Mouse (Mus musculus) limb, embryonic 15.5 days (tissue): ENCODE measurements at regions not wholly inside any gene's neighbourhood (a gene's known extent, or its start where the extent isn't known, plus 50 kb on each side); places are given as distances from the start of the nearest gene placed in this dataset.
A peak's percentile ranks its signal among the peaks of the same experiment; 100 is the strongest.

Experiments
- ATAC-seq: fragments of 200-750 bp; cut with Nextera tagmentation; 2 replicates; pipeline ENCODE4 v1.8.0; 2017; ENCODE audit warnings: low read depth, moderate TSS enrichment; ENCODE audit not compliant: insufficient number of reproducible peaks, low FRiP score, low TSS enrichment
- H3K27ac ChIP-seq: fragments of 300-500 bp; sonication (generic); 2 replicates; pipeline ENCODE4 v1.5.1; 2015; ENCODE audit warnings: moderate library complexity, mild to moderate bottlenecking, inconsistent platforms
- H3K27me3 ChIP-seq: fragments of 300-500 bp; sonication (generic); 2 replicates; pipeline ENCODE4 v1.6.1; 2015; ENCODE audit warnings: inconsistent platforms
- H3K36me3 ChIP-seq: fragments of 300-500 bp; sonication (generic); 2 replicates; pipeline ENCODE4 v1.6.1; 2015; ENCODE audit warnings: inconsistent platforms
- H3K4me1 ChIP-seq: fragments of 300-500 bp; sonication (generic); 2 replicates; pipeline ENCODE4 v1.6.1; 2015; ENCODE audit warnings: inconsistent platforms
- H3K4me2 ChIP-seq: fragments of 300-500 bp; sonication (generic); 2 replicates; pipeline ENCODE4 v1.6.1; 2015; ENCODE audit warnings: mild to moderate bottlenecking, inconsistent platforms
- H3K4me3 ChIP-seq: fragments of 300-500 bp; sonication (generic); 2 replicates; pipeline ENCODE4 v1.5.1; 2015; ENCODE audit warnings: mild to moderate bottlenecking, inconsistent platforms
- H3K9ac ChIP-seq: fragments of 300-500 bp; sonication (generic); 2 replicates; pipeline ENCODE4 v1.6.1; 2015; ENCODE audit warnings: inconsistent platforms
- H3K9me3 ChIP-seq: fragments of 300-500 bp; sonication (generic); 2 replicates; pipeline ENCODE4 v1.6.1; 2016; ENCODE audit warnings: inconsistent platforms
- WGBS: fragments of 180-500 bp; shearing (Covaris S2); methylation state at CpG from one replicate; pipeline ENCODE4 v1.1.7; 2015; 5-methylcytosine and 5-hydroxymethylcytosine counted together

GRCm38 (mm10) chr19:21053597-21054544 lies 99.9 kb upstream of the Tmc1 start:
- no peak overlapping the region for H3K27ac ChIP-seq
- H3K4me2 ChIP-seq, result no peak overlapping the region
- WGBS, result 70% methylated on average over 11 of the region's 11 CpGs
- H3K36me3 ChIP-seq, result no peaks in the 10 kb centered on the region
- no peak overlapping the region for H3K4me3 ChIP-seq
- no peaks in the 10 kb centered on the region for H3K27me3 ChIP-seq
- H3K9me3 ChIP-seq, result no peaks in the 10 kb centered on the region
- no peak for ATAC-seq
- peaks cover 7% of the 10 kb centered on the region; the same call in 1 of the 2 replicates for H3K4me1 ChIP-seq
- no peak overlapping the region for H3K9ac ChIP-seq

- Histone ChIP-seq H3K4me3 (no peak overlapping the region), H3K27me3 (no peaks in the 10 kb centered on the region), H3K9ac (no peak overlapping the region), H3K4me2 (no peak overlapping the region), H3K27ac (no peak overlapping the region), H3K36me3 (no peaks in the 10 kb centered on the region), H3K9me3 (no peaks in the 10 kb centered on the region), H3K4me1 (peaks cover 7% of the 10 kb centered on the region; the same call in 1 of the 2 replicates)
- WGBS, result 90% methylated on average over 3 of the region's 3 CpGs
- ATAC-seq, result no peak
Observed at GRCm38 (mm10) chr19:21052771-21053170, 98.8 kb upstream of the Tmc1 start.

DNA sequence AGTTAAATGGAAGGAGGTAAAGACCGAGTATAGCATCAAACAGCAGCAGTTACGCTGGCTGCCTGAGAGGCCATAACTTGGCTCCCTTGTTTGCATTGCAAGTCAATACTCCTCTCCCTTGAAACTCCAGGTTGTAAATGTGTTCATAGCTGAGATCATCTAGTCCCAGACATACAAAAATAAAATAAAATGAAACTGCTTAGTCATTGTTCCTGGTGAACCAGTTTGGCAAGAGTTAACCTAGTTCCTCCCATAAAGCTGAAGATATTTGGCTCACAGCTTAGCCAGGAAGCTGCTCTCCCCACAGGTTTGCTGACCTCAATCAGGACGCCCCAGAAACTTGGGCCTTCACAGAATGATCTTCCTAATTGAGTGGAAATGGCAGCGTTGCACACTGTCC lies 97.9 kb upstream of the Tmc1 start:
- H3K9ac ChIP-seq, result no peak overlapping the region
- H3K27me3 ChIP-seq, result no peaks in the 10 kb centered on the region
- ATAC-seq, result no peak
- no peaks in the 10 kb centered on the region for H3K36me3 ChIP-seq
- WGBS, result 57% methylated on average over 4 of the region's 4 CpGs
- no peak overlapping the region for H3K4me2 ChIP-seq
- H3K27ac ChIP-seq, result 0 out of 2 replicates have a peak overlapping the region, but pooled peaks have one; percentile 22
- H3K4me1 ChIP-seq, result peaks cover 7% of the 10 kb centered on the region; the same call in 1 of the 2 replicates
- H3K4me3 ChIP-seq, result no peak overlapping the region
- H3K9me3 ChIP-seq, result no peaks in the 10 kb centered on the region

GRCm38 (mm10) chr19:21050994-21051721 lies 97.2 kb upstream of the Tmc1 start:
- 63% methylated on average over 9 of the region's 9 CpGs for WGBS

GRCm38 (mm10) chr19:21049301-21049700 lies 95.3 kb upstream of the Tmc1 start:
- Histone ChIP-seq H3K27ac (no peak overlapping the region), H3K27me3 (no peaks in the 10 kb centered on the region), H3K36me3 (no peaks in the 10 kb centered on the region), H3K4me2 (no peak overlapping the region), H3K4me3 (no peak overlapping the region), H3K9me3 (no peaks in the 10 kb centered on the region), H3K9ac (no peak overlapping the region), H3K4me1 (peaks cover 7% of the 10 kb centered on the region; the same call in 1 of the 2 replicates)
- no peak for ATAC-seq

More at GRCm38 (mm10) chr19:21050994-21051721, 97.2 kb upstream of the Tmc1 start:
- H3K27ac ChIP-seq, result 0 out of 2 replicates have a peak overlapping the region, but pooled peaks have one; percentile 22
- H3K4me3 ChIP-seq, result no peak overlapping the region
- no peak overlapping the region for H3K9ac ChIP-seq
- H3K36me3 ChIP-seq, result no peaks in the 10 kb centered on the region
- no peak for ATAC-seq
- no peaks in the 10 kb centered on the region for H3K27me3 ChIP-seq
- no peak overlapping the region for H3K4me2 ChIP-seq
- no peaks in the 10 kb centered on the region for H3K9me3 ChIP-seq
- H3K4me1 ChIP-seq, result peaks cover 7% of the 10 kb centered on the region; the same call in 1 of the 2 replicates

DNA sequence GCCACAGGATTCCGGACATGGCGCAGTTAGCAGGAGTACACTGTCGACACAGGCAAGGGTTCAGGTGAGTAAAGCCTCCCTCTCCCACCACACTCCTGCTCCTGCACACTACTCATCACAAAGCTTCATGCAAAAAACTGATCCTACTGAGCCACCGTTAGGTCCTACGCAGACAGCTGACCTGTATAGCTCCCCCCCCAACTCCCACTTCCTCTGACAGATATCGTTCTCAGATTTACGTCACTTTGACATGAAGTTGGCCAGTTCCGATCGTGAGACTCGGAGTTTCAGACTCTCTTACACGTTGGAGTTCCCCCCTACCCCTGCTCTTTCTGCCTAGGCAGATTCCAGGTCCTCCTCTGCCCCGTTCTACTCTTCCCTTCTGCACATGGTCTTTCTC lies 91.6 kb upstream of the Tmc1 start:
- H3K9me3 ChIP-seq, result no peaks in the 10 kb centered on the region
- H3K4me1 ChIP-seq, result no peaks in the 10 kb centered on the region
- WGBS, result 79% methylated on average over 12 of the region's 12 CpGs

DNA sequence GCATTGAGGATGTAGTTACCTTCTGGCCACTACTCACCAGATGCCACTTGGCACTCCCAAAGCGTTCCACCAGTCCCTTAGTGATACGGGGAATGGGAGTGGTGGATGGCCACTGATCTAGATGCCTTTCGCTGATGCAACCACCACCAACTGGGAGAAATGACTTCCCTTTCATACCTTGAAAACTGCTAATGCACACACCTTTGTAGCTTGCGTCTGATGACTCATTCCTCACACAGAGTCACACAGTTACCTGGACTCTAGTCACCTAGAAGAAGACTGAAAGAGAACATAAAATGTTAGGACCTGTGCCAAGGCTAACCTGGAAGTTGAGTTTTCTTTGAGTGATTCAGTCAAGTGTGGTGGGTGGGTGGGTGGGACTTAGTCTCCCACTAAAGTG lies 90.0 kb upstream of the Tmc1 start:
- Histone ChIP-seq H3K9ac (no peak overlapping the region), H3K36me3 (no peaks in the 10 kb centered on the region), H3K4me1 (no peaks in the 10 kb centered on the region), H3K4me3 (no peak overlapping the region), H3K4me2 (no peak overlapping the region), H3K27ac (no peak overlapping the region), H3K9me3 (no peaks in the 10 kb centered on the region), H3K27me3 (no peaks in the 10 kb centered on the region)
- 87% methylated on average over 4 of the region's 4 CpGs for WGBS
- ATAC-seq, result no peak

More for the DNA sequence above, 91.6 kb upstream of the Tmc1 start:
- H3K36me3 ChIP-seq, result no peaks in the 10 kb centered on the region
- ATAC-seq, result no peak
- no peak overlapping the region for H3K4me3 ChIP-seq
- H3K4me2 ChIP-seq, result no peak overlapping the region
- H3K9ac ChIP-seq, result no peak overlapping the region
- no peaks in the 10 kb centered on the region for H3K27me3 ChIP-seq
- no peak overlapping the region for H3K27ac ChIP-seq

DNA sequence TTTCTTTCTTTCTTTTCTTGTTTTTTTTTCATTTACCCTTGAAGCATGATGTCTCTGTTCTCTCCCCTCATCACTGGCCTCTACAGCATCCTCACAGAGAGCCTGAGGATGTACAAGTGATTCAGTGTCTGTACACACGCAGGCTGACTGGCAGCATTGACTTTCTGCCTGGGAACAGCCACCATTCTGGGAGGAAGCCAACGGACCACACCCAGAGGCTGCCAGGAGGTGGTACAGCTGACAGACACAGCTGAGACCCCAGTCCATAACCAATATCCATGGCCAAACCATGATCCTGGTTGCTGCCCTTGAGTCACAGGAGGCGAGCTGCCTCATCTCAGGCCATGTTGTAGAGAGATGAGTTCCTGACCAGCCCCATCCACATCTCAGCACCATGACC lies 88.5 kb upstream of the Tmc1 start:
- ATAC-seq, result no peak
- H3K9ac ChIP-seq, result no peak overlapping the region

GRCm38 (mm10) chr19:21037448-21038077 lies 83.6 kb upstream of the Tmc1 start:
- Histone ChIP-seq H3K9me3 (no peaks in the 10 kb centered on the region), H3K9ac (no peak overlapping the region), H3K4me3 (no peak overlapping the region), H3K27ac (no peak overlapping the region), H3K27me3 (no peaks in the 10 kb centered on the region), H3K4me2 (no peak overlapping the region), H3K36me3 (no peaks in the 10 kb centered on the region), H3K4me1 (0 out of 2 replicates have a peak, but pooled peaks cover 5% of the 10 kb centered on the region)
- 46% methylated on average over 10 of the region's 10 CpGs for WGBS
- no peak for ATAC-seq

More for the DNA sequence above, 88.5 kb upstream of the Tmc1 start:
- no peaks in the 10 kb centered on the region for H3K9me3 ChIP-seq
- no peak overlapping the region for H3K4me2 ChIP-seq
- H3K36me3 ChIP-seq, result no peaks in the 10 kb centered on the region
- 77% methylated on average over 3 of the region's 3 CpGs for WGBS
- H3K27ac ChIP-seq, result no peak overlapping the region
- H3K4me3 ChIP-seq, result no peak overlapping the region
- no peaks in the 10 kb centered on the region for H3K4me1 ChIP-seq
- H3K27me3 ChIP-seq, result no peaks in the 10 kb centered on the region

GRCm38 (mm10) chr19:21036507-21037425 lies 82.8 kb upstream of the Tmc1 start:
- Histone ChIP-seq H3K27me3 (no peaks in the 10 kb centered on the region), H3K36me3 (no peaks in the 10 kb centered on the region), H3K4me2 (no peak overlapping the region), H3K9ac (no peak overlapping the region), H3K4me3 (no peak overlapping the region), H3K4me1 (0 out of 2 replicates have a peak, but pooled peaks cover 5% of the 10 kb centered on the region), H3K27ac (no peak overlapping the region), H3K9me3 (no peaks in the 10 kb centered on the region)
- 57% methylated on average over 14 of the region's 14 CpGs for WGBS
- ATAC-seq, result no peak

DNA sequence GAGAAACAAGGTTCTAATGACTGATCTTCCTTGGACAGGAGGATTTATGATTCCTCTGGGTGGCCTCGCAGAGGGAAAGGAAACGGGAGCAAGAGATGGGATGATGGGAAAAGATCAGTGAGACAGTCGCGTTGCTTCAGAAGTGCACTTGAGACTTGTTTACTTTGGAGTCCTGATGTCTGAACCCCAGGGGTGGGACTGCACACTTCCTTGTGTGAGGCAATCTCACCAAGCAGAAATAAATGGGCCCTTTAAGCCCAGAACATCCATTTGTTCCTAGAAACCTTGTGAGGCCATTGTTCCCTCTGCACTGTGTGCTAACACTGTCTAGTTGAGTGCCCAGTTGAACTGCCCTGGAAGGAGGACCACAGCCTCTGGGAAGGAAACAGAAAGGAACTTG lies 81.5 kb upstream of the Tmc1 start:
- H3K4me1 ChIP-seq, result 0 out of 2 replicates have a peak, but pooled peaks cover 5% of the 10 kb centered on the region
- no peaks in the 10 kb centered on the region for H3K9me3 ChIP-seq
- no peaks in the 10 kb centered on the region for H3K36me3 ChIP-seq
- ATAC-seq, result no peak
- H3K9ac ChIP-seq, result no peak overlapping the region
- no peaks in the 10 kb centered on the region for H3K27me3 ChIP-seq
- no peak overlapping the region for H3K4me2 ChIP-seq
- no peak overlapping the region for H3K27ac ChIP-seq
- no peak overlapping the region for H3K4me3 ChIP-seq
- WGBS, result 42% methylated on average over 4 of the region's 4 CpGs
